Mouse (Mus musculus): ENCODE measurements around the gene Stx12. TPM values are rescaled to one million over a fixed set of nuclear protein-coding genes. Genes with fewer than 3 reads are reported as not detected.

Stx12 gene
- polyA plus RNA-seq, 1 experiment from 2014 or later: 54.3 TPM

DNA sequence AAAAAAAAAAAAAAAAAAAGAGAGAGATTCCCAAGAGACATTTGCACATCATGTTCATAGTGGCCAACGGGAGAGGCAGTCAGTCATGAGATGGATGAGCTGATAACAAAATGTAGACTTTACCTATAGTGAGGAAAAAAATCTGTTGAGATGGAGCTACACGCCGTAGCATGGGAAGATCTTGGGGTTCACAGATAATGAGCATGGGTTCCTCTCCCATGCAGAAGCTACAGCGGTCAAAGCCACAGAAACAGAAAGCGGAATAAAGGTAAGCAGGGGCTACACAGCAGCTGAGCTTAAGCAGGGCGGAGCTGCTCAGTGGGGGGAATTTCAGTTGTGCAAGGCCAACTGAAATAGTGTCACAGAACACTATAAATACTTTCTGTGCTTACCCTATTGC, 80.0 kb downstream of the Stx12 start:
- Histone ChIP-seq H3K27ac (ENCODE audit: low read length) (no peak overlapping the region), H3K27me3 (replicated peaks; ENCODE audit: control insufficient read depth, insufficient read depth, low read length) (no peaks in the 10 kb centered on the region), H3K4me2 (ENCODE audit: low read depth, low read length) (no peak overlapping the region), H3K9me3 (ENCODE audit: control insufficient read depth, low read length) (no peaks in the 10 kb centered on the region), H3K36me3 (ENCODE audit: control insufficient read depth, insufficient read depth, low read length) (no peaks in the 10 kb centered on the region), H3K4me1 (ENCODE audit: control insufficient read depth, insufficient read depth, low read length) (no peaks in the 10 kb centered on the region; the same call in 1 of the 2 replicates), H3K9ac (ENCODE audit: low read depth, low read length) (no peak overlapping the region), H3K4me3 (ENCODE audit: low read length) (no peak overlapping the region)
- WGBS: 85% methylated on average over 6 of the region's 6 CpGs
- no peak for ATAC-seq

DNA sequence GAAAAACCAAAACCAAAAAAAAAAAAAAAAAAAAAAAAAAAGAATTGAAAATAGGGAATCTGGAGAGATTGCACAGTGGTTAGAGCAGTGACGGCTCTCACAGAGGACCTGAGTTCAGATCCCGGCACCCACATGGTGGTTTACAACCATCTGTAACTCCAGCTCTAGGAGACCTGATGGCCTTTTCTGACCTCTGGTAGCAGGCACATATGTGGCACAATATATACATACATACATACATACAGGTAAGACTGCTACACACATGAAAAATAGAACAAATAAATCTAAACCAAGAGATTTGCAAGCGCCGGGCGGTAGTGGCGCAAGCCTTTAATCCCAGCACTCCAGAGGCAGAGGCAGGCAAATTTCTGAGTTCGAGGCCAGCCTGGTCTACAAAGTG, 80.4 kb downstream of the Stx12 start:
- Histone ChIP-seq H3K36me3 (ENCODE audit: control insufficient read depth, insufficient read depth, low read length) (no peaks in the 10 kb centered on the region), H3K4me1 (ENCODE audit: control insufficient read depth, insufficient read depth, low read length) (no peaks in the 10 kb centered on the region; the same call in 1 of the 2 replicates), H3K9ac (ENCODE audit: low read depth, low read length) (no peak overlapping the region), H3K27me3 (replicated peaks; ENCODE audit: control insufficient read depth, insufficient read depth, low read length) (no peaks in the 10 kb centered on the region), H3K4me2 (ENCODE audit: low read depth, low read length) (no peak overlapping the region), H3K9me3 (ENCODE audit: control insufficient read depth, low read length) (no peaks in the 10 kb centered on the region), H3K27ac (ENCODE audit: low read length) (no peak overlapping the region), H3K4me3 (ENCODE audit: low read length) (no peak overlapping the region)
- 95% methylated on average over 7 of the region's 7 CpGs for WGBS
- ATAC-seq: no peak

Other genes starting within 250 kb of the Stx12 start
- gene Eya3, start 245.5 kb downstream of the Stx12 start, polyA plus RNA-seq (2015; fragmentation: Nextera tagmentation; extraction: Ambion mirVana): 22.6 and 22.8 TPM in 2 replicates
- 3.3 and 3.4 TPM in 2 replicates for gene Xkr8, start 152.0 kb downstream of the Stx12 start, polyA plus RNA-seq (2015; fragmentation: Nextera tagmentation; extraction: Ambion mirVana)
- gene Smpdl3b, start 127.3 kb downstream of the Stx12 start, polyA plus RNA-seq (2015; fragmentation: Nextera tagmentation; extraction: Ambion mirVana): 5.1 and 6.0 TPM in 2 replicates
- gene Rpa2, start 116.2 kb downstream of the Stx12 start, polyA plus RNA-seq (2015; fragmentation: Nextera tagmentation; extraction: Ambion mirVana): 66.7 and 76.0 TPM in 2 replicates
- 1.7 TPM in 2 replicates for gene Themis2, start 88.1 kb downstream of the Stx12 start, polyA plus RNA-seq (2015; fragmentation: Nextera tagmentation; extraction: Ambion mirVana)
- 50.8 and 60.2 TPM in 2 replicates for gene Ppp1r8, start 41.3 kb downstream of the Stx12 start, polyA plus RNA-seq (2015; fragmentation: Nextera tagmentation; extraction: Ambion mirVana)
- 40.5 and 45.6 TPM in 2 replicates for gene Fam76a, start 38.0 kb upstream of the Stx12 start, polyA plus RNA-seq (2015; fragmentation: Nextera tagmentation; extraction: Ambion mirVana)
- gene Fgr, start 89.6 kb upstream of the Stx12 start, polyA plus RNA-seq (2015; fragmentation: Nextera tagmentation; extraction: Ambion mirVana): 3.1 and 3.5 TPM in 2 replicates
- gene Ahdc1, start 126.8 kb upstream of the Stx12 start, polyA plus RNA-seq (2015; fragmentation: Nextera tagmentation; extraction: Ambion mirVana): 5.3 and 5.7 TPM in 2 replicates
- gene Wasf2, start 246.0 kb upstream of the Stx12 start, polyA plus RNA-seq (2015; fragmentation: Nextera tagmentation; extraction: Ambion mirVana): 76.9 and 81.9 TPM in 2 replicates